Comparison of ENCODE assay signal across 8 mouse cellular contexts in genomic region chr10:117983271-117983670, GRCm38 (mm10).
DNase-seq lines count a peak whose midpoint lies in the region; ATAC-seq and TF ChIP-seq lines count a peak whose summit lies in the region.

No protein-coding gene starts in this region.

- no peak for DNase-seq in embryonic facial prominence, embryonic 10.5 days (ENCODE audit: low spot score)
- DNase-seq in kidney, postnatal 4 days: no peak
- no peak for DNase-seq in midbrain, postnatal 0 days (ENCODE audit: low spot score)

- H3K4me2 ChIP-seq in embryonic facial prominence, embryonic 13.5 days: no peak overlapping the region
- no peak overlapping the region for H3K4me2 ChIP-seq in kidney, embryonic 15.5 days
- H3K4me2 ChIP-seq in forebrain, embryonic 15.5 days (replicated peaks): no peak overlapping the region
- H3K4me2 ChIP-seq in midbrain, postnatal 0 days (ENCODE audit: low read depth, low read length, poor library complexity, severe bottlenecking): no peak overlapping the region

- ATAC-seq in embryonic facial prominence, embryonic 13.5 days (ENCODE audit: insufficient number of reproducible peaks, insufficient read depth, low FRiP score, low TSS enrichment, low read depth): no peak
- no peak for ATAC-seq in kidney, embryonic 15.5 days (replicated peaks; ENCODE audit: low FRiP score)
- ATAC-seq in forebrain, embryonic 15.5 days (replicated peaks): 0 out of 2 replicates have a peak, but pooled peaks have one; percentile 20
- no peak for ATAC-seq in megakaryocyte-erythroid progenitor cell, adult 5-6 weeks (replicated peaks; ENCODE audit: low FRiP score, low TSS enrichment, poor library complexity, severe bottlenecking)
- ATAC-seq in midbrain, postnatal 0 days (ENCODE audit: low FRiP score): no peak

- no peaks in the 10 kb centered on the region for H3K79me2 ChIP-seq in macrophage (ENCODE audit: inconsistent target)

- H3K4me3 ChIP-seq in embryonic facial prominence, embryonic 13.5 days: no peak overlapping the region
- H3K4me3 ChIP-seq in embryonic facial prominence, embryonic 10.5 days: no peak overlapping the region
- no peak overlapping the region for H3K4me3 ChIP-seq in kidney, embryonic 15.5 days (replicated peaks)
- no peak overlapping the region for H3K4me3 ChIP-seq in forebrain, embryonic 15.5 days
- no peak overlapping the region for H3K4me3 ChIP-seq in macrophage (ENCODE audit: inconsistent target)
- H3K4me3 ChIP-seq in midbrain, postnatal 0 days (ENCODE audit: low read depth, low read length): no peak overlapping the region

- peak overlapping the region; percentile 60 for H3K27ac ChIP-seq in embryonic facial prominence, embryonic 13.5 days
- H3K27ac ChIP-seq in embryonic facial prominence, embryonic 10.5 days (replicated peaks): no peak overlapping the region
- H3K27ac ChIP-seq in kidney, embryonic 15.5 days: peak overlapping the region; percentile 54; the same call in 1 of the 2 replicates
- H3K27ac ChIP-seq in forebrain, embryonic 15.5 days (replicated peaks): peak overlapping the region; percentile 32
- peak overlapping the region; percentile 69 for H3K27ac ChIP-seq in macrophage
- no peak overlapping the region for H3K27ac ChIP-seq in midbrain, postnatal 0 days (ENCODE audit: low read depth, low read length)

- H3K9me3 ChIP-seq in embryonic facial prominence, embryonic 13.5 days: no peaks in the 10 kb centered on the region
- H3K9me3 ChIP-seq in embryonic facial prominence, embryonic 10.5 days: no peaks in the 10 kb centered on the region
- H3K9me3 ChIP-seq in kidney, embryonic 15.5 days (replicated peaks): no peaks in the 10 kb centered on the region
- H3K9me3 ChIP-seq in forebrain, embryonic 15.5 days: no peaks in the 10 kb centered on the region
- no peaks in the 10 kb centered on the region for H3K9me3 ChIP-seq in midbrain, postnatal 0 days (ENCODE audit: low read length)

- WGBS in embryonic facial prominence, embryonic 13.5 days: 78% methylated on average over 8 of the region's 8 CpGs
- WGBS in embryonic facial prominence, embryonic 10.5 days: 84% methylated on average over 8 of the region's 8 CpGs
- WGBS in kidney, embryonic 15.5 days: 76% methylated on average over 8 of the region's 8 CpGs
- WGBS in forebrain, embryonic 15.5 days: 66% methylated on average over 8 of the region's 8 CpGs
- 33% methylated on average over 8 of the region's 8 CpGs for WGBS in macrophage (ENCODE audit: missing documents)
- 80% methylated on average over 8 of the region's 8 CpGs for WGBS in midbrain, postnatal 0 days

- no peaks in the 10 kb centered on the region for H3K27me3 ChIP-seq in embryonic facial prominence, embryonic 13.5 days
- H3K27me3 ChIP-seq in embryonic facial prominence, embryonic 10.5 days (replicated peaks; ENCODE audit: low read depth, poor library complexity, severe bottlenecking): no peaks in the 10 kb centered on the region
- H3K27me3 ChIP-seq in kidney, embryonic 15.5 days: no peaks in the 10 kb centered on the region
- H3K27me3 ChIP-seq in forebrain, embryonic 15.5 days: no peaks in the 10 kb centered on the region
- H3K27me3 ChIP-seq in midbrain, postnatal 0 days (ENCODE audit: insufficient read depth, low read length): no peaks in the 10 kb centered on the region

- no peak overlapping the region for H3K9ac ChIP-seq in embryonic facial prominence, embryonic 13.5 days
- no peak overlapping the region for H3K9ac ChIP-seq in kidney, embryonic 15.5 days
- no peak overlapping the region for H3K9ac ChIP-seq in forebrain, embryonic 15.5 days (replicated peaks)
- H3K9ac ChIP-seq in midbrain, postnatal 0 days (replicated peaks; ENCODE audit: low read length, poor library complexity, severe bottlenecking): no peak overlapping the region

- H3K36me3 ChIP-seq in embryonic facial prominence, embryonic 13.5 days: no peaks in the 10 kb centered on the region
- no peaks in the 10 kb centered on the region for H3K36me3 ChIP-seq in embryonic facial prominence, embryonic 10.5 days (replicated peaks)
- no peaks in the 10 kb centered on the region for H3K36me3 ChIP-seq in kidney, embryonic 15.5 days
- H3K36me3 ChIP-seq in forebrain, embryonic 15.5 days: no peaks in the 10 kb centered on the region
- no peaks in the 10 kb centered on the region for H3K36me3 ChIP-seq in macrophage (ENCODE audit: inconsistent target)
- no peaks in the 10 kb centered on the region for H3K36me3 ChIP-seq in midbrain, postnatal 0 days (ENCODE audit: insufficient read depth, low read length)

- no peak for TF ChIP-seq CTCF in midbrain, postnatal 0 days (IDR thresholded peaks at IDR 0.05)

- peaks cover 1% of the 10 kb centered on the region; the same call in 1 of the 2 replicates for H3K4me1 ChIP-seq in embryonic facial prominence, embryonic 13.5 days
- H3K4me1 ChIP-seq in embryonic facial prominence, embryonic 10.5 days: peaks cover 3% of the 10 kb centered on the region; the same call in 1 of the 2 replicates
- no peaks in the 10 kb centered on the region for H3K4me1 ChIP-seq in kidney, embryonic 15.5 days
- H3K4me1 ChIP-seq in forebrain, embryonic 15.5 days: peaks cover 14% of the 10 kb centered on the region
- no peaks in the 10 kb centered on the region for H3K4me1 ChIP-seq in midbrain, postnatal 0 days (ENCODE audit: insufficient read depth, low read length)

Comparison
In these comparisons a context has a peak if more than half of its experiments do, and no peak if none do; other contexts are left out.
1. H3K27ac ChIP-seq: peak in embryonic facial prominence, embryonic 13.5 days (single experiment), kidney, embryonic 15.5 days (single experiment), forebrain, embryonic 15.5 days (single experiment) and macrophage (single experiment); none in embryonic facial prominence, embryonic 10.5 days (single experiment) and midbrain, postnatal 0 days (single experiment).